Mouse (Mus musculus): ENCODE results near the gene Celf5. TPM values are rescaled to one million over a fixed set of nuclear protein-coding genes. Genes with fewer than 3 reads are reported as not detected.
"Not testable (repeated sequence)": the region's sequence is repeated elsewhere in the genome, so short reads cannot be mapped to it uniquely, and the experiment has no call there.

The Celf5 gene
- total RNA-seq, 2 experiments from 2014 or later = 0.38 to 0.99 TPM

DNA sequence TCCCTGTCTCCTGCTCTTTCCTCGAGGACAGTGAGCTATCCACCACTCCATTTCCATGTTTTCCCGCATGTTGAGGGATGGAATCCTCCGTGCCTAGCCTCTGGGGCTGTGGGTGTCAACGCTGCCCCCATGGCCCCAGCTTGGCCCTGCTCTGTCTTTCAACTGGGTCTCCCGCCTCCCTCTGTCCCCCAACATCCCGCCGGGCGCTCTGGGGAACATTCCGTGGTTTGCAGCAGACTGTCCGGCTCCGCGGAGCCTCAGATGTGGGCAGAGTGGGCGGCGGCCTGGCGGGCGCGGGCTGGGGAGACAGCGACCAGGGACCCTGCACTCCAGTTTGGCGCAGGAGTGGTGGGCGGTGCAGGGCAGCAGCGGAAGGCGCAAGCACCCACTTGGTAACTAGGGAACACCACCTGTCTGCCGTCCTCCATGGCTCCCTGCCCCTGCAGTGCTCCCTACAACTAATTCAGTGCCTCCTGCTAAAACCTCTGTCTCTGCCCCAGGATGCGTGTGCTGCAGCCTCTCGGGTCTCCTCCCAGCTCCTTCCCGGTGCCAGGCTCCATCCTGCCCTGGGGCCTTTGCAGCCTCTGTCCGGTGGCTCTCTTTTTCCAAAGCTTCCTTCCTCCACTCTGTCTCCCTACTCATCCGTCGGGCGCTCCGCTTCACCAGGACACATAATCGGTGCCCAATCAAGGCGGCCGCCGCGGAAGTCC is 30.1 kb downstream of the Celf5 start:
- peak; percentile 11 for DNase-seq

DNA sequence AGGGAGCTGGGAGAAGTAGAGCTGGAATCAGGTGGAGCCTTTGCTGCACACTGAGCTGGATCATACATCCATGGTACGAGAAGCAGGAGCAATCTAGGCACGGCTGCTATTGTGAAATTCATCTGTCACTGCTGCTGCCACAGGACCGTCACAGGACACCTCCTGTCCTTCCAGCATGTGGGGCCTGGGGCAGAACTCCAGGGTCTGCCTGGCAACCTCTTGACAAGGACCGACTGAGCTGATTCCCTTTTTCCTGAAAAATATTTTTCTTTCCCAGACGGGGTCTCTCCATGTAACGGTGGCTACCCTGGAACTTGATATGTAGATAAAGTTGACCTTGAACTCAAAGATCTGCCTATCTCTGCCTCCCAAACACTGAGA is 31.2 kb downstream of the Celf5 start:
- DNase-seq = no peak

DNA sequence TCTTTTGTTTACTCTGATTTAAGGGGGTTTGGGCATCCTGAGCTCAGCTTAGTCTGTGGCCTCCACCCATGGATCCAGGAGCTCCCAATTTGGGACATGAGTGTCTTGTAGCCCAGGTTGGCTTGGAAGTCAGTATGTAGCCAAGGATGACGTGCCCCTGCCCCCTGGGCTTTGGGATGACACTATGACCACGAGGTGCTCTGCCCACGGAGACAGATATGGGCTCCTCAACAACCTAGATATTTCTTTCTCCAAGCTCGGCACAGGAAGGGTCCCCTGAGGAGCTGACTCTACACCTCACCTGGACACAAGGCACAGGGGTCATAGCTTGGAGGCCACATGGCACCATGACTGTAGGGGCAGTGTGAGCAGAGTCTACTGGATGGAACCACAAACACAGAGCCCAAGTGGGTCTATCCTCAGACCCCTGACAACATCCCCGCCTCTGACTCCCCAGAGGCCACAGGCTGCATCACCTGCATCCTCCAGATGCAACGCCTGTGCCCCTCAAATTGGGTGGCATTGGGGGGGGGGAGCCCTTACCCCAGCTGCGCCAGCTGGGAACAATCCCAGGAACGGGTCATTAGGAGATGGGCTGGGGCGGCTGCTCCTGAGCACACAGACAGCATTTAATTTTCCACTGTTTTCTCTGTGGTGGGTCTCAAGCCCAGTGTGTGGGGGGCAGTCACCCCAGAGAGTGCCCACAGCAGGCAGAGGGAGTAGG is 31.7 kb downstream of the Celf5 start:
- peak; percentile 4 for DNase-seq

DNA sequence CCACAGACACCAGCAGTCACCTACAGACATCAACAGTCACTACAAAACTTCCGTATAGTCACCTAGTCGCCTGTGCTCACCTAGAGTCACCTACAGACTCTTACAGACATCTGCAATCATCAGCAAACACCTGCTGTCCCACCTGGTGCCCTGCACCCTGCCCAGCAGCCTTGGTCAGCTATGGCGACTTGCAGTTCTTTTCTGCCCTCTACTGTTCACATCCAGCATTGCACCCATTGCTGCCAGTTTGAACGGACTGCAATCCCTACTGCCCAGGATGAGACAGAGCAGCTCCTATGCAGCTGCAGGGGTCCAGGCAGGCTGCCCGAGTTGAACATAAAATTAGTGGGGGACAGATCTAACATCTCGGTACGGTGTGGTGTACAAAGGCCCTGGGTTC is 32.4 kb downstream of the Celf5 start:
- DNase-seq = peak; percentile 87

DNA sequence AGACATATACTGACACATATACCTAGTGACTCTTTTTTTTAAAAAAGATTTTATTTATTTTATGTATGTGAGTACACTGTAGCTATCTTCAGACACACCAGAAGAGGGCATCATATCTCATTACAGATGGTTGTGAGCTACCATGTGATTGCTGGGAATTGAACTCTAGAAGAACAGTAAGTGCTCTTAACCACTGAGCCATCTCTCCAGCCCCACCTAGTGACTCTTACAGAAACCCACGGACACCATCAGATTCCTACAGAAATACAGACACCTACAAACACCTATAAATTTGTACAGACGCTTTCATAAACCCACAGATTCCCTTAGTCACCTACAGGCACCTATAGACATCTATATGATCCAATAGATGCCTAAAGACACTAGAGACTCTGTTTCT is 37.0 kb downstream of the Celf5 start:
- not testable (repeated sequence) for DNase-seq

DNA sequence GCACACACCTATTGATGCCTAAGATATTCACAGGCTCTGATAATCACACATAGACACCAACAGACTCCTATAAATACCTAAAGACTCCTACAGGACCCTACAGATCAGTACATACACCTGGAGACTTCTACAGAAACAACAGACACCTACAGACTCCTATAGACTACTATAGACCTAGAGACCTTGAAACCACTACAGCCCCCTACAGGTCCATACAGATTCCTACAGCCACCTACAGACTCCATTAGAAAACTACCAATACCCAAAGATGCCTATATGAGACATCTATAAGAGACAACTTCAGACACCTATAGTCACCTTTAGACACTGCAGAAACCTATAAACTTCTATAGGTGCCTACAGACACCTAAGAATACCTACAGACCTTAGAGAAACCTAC is 41.5 kb downstream of the Celf5 start:
- no peak for DNase-seq

DNA sequence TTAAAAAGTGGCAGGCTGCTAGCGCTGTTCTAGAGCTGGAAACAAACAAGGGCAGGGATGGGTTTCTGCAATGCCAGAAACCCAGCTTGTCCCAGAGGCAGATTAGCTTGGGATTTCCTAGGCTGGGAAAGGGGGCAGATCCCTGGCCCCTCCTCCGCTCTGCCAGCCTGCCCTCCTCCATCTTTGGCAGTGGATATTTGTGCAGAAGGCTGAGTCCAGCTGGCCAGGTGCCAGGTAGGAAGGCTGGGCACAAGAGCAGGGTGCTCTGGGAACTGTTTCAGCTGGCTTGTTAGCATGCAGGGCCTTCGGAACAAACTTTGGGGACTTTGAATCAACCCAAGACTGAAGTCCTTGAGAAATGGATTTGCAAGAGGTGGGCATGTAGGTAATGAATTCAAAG is 47.1 kb downstream of the Celf5 start:
- DNase-seq = peak; percentile 85

DNA sequence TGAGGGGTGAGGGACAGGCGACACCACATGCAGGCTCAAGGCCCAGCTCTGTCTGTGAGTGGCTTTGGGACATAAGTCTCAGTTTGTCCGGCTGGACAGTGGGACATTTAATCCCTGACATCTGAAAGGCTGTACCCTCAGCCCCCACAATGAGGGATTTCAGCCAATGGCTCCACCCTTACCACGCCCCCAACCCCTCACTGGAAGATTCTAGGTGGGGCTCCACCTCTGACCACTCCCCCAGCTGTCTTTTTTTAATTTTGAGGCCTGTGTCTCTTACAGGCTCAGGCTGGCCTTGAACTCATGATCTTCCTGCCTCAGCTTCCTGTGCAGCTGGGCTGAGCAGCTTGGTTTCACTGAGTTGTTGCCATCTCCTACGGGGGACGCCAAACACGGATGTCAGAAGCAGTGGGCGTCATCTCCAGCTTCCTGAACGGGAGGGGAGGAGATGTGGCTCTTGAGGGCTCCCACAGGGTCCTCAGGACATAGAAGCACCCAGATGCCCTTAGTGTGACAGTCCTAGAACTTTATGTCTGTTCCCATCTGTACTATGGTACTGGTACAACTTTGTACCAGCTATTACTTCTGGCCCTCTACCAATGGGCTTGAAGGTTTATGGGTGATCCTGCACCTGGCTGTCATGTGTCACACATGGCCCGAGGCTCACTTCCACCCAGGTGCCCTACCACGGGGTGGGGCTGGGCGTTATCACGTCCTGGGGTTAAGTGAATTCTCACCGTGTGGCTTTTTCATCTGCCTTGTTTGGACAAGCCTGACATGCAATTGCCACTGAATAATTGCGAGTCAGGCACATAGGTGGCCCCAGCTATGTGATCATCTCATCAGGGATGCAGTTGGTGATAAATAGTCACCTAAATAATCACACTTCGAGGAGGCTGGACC is 47.9 kb downstream of the Celf5 start:
- DNase-seq = no peak

DNA sequence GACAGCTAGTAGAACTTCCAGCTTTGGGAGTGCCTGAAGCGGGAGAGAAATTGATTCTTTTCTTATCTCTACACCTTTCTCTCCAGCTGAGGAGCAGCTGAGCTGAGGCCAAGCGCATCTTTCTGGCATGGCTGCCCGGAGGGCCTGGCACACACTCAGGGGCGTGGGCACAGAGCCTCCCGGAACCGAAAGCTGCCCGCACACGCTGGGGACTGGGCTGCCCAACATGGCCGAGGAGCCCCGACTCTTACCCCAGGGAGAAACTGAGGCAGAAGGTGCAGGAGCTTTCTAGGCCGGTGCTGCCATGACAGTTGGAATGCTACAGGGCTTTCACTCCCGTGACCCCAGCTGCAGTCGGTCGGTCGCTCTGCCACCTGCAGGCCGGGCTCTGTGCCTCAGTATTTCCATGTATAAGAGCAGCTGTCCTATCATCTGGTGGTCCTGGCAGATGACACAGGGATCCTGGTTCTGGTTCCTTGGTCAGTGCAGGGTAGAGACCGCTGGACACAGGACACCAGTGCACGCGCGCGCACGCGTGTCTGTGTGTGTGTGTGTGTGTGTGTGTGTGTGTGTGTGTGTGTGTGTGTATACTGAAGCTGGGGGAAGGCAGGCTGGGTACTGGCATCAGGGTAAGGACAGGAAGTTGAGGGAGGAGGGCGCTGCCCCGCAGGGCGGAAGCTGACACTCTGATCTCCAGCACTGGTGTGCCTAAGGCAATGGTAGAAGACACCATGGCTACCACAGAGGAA is 48.8 kb downstream of the Celf5 start:
- peak; percentile 49 for DNase-seq

DNA sequence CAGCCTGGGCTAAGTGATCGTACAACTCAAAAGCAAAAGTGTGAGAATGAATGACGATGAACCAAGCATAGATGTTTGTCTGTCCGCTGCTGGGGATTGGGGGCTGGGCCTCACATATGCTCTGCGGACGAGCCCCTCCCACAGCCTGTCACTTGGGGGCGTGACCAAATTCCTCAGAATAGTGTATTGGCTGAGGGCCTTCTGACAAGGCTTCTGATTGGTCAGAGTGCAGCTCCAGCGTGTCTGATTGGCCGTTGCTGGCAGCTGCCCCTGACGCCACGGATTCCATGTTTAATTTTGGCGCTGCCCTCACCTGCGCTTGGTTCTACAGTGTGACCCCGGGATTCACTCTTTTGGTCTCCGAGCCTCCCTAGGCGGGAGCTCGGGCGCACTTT is 49.6 kb downstream of the Celf5 start:
- peak; percentile 88 for DNase-seq

DNA sequence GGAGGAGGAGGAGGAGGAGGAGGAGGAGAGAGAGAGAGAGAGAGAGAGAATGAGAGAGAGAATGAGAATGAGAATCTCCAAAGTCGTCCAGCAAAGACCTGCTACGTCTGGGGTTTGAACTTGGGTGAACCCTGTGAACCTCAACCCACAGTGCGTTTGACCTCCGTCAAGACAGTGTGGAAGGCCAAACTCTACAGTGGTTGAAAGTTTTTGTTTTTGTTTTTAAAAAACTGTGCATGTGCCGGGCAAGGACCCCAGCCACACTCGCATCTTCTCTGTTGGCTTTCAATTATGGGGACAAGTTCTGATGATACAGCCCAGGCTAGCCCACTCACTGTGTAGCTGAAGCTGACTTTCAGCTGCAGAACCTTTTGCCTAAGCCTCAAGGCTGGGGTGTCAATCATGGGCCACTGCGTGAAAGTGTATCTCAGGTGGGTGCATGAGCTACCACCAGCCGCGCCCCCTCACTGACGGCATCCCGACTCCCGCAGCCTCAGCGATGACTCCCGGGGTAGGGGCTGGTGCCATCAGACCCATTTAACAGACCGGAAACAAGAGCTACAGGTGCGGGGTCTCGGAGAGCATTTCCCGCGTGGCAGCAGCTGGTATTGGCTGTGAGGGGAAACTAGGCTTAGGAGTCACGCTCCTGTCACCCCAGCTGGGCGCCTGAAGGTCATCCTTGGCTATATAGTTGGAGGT is 50.2 kb downstream of the Celf5 start:
- DNase-seq = peak; percentile 28

DNA sequence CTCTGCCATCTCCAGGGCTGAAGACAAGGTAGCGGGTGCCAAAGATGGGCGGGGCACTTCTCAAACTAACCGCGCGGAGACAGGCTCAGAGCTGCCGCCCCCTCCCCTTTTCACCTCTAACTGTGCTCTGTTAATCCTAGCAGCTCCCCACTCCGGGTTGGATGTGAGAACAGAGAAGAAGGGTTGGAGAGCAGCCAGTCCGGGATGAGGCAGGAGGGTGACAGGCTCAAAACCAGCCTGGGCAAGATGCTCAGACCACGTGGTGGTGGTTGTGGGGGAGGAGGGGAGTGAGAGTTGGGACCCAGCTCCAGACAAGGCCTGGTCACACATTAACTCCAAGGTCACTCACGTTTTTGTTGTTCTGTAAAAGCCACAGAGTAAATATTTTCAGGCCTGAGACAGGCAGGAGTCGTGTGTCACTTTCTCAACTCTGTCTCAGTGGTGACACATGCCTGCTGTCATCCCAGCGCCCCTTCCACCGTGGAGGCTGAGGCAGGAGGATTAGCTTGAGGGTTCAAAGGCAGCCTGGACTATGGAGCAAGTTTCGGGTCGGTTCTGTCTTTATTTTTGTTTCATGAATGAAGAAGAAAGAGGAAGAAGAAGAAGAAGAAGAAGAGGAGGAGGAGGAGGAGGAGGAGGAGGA is 50.9 kb downstream of the Celf5 start:
- peak; percentile 36 for DNase-seq

DNA sequence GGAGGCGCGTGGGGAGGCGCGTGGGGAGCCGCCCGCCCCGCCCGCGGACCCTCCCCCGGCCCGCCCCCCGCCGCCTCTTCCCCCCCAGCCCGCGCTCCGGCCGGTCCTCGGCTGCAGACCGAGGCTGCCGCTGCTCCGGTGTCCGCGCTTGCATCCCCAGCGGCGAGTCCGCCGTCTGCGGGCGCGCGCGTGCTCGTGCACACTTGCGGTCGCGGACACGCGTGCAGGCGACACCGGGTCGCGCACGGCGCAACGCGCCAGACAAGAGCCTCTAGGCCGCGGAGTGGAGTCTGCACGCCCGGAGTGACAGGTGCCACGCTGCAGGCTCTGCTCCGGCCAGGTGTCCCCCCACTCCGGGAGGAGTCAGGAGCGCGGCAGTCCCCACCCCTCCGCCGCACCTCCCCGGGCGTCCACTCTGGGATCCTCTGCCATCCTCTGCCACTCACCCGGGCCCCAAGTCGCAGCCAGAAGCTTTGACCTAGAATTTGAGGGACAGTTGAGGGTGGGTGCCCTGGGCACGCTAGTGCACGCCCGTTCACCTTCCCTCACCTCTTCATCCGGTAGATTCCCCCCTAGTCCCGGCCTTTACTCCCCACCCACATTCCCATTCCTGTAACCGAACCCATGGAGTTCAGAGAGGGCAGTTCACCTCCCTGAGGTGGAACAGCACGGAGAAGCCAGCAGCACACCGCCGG is 51.5 kb downstream of the Celf5 start:
- DNase-seq = peak; percentile 69

DNA sequence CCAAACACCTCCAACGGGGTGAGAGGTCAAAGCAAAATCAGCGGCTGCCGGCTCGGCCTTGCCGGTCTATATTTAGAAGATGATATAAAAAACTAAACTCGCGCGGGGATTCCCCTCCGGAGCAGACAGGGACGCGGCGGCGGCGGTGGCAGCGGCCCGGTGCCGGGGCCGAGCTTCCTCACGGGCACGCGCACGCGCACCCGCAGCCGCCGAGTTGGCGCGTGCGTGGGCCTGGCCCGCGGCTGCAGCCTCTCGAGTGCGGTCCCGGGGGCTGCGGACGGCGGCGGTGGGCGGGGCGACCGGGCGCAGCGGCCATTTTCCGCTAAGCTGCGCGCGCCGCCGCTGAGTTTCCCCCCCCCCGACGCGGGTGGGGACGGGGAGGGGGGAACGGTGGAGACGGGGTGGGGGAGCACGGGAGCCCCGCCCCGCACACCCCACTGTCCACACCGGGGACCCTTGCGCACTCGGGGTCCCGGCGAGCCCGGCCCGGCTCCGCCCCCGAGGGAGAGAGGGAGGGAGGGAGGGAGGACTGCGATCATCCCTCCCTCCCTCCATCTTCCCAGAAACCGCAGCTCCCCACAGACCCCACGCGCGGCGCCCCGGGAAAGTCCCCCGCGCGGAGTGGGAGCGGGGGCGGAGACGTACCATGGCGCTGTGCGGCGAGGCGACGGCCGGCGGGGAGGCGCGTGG is 52.2 kb downstream of the Celf5 start:
- DNase-seq = peak; percentile 89

DNA sequence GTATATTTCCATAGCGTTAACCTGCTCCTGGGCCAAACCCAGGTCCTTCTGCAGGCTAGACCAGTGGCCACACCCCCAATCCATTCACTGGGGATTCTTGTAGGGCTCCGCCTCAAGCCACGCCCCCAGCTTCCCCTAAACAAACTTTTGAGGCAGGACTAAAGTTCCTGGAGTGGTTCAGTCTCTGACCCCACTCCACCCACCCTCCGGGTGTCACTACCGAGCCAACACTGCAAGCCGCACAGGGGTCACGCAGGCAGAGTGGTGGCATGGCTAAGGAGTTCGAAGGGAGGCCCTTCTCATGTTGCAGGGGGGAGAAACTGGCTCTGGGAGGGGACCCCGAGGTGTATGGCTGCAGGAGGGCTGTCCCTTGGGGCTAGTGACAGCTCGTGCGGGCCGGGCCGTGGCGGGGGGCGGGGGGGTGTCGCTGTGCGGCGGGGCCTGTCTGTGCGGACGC is 52.9 kb downstream of the Celf5 start:
- peak; percentile 79 for DNase-seq

DNA sequence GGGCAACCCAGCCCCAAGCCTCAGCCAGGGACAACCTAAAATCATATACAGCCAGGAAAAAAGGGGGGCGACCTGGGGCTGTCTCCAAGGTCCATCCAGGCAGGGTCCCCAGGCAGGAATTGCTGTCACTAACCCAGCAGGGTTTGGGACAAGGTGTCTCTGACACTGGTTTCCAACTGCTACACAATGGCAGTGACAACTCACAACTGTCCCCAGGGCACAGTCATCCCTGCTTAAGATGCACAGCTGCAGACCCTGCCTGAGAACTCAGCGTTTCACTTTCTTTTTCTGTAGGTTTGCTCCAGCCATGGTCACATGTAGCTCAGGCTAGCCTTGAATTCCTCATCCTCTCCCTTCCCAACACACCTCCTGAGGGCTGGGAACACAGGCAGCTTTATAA is 53.4 kb downstream of the Celf5 start:
- peak; percentile 8 for DNase-seq

DNA sequence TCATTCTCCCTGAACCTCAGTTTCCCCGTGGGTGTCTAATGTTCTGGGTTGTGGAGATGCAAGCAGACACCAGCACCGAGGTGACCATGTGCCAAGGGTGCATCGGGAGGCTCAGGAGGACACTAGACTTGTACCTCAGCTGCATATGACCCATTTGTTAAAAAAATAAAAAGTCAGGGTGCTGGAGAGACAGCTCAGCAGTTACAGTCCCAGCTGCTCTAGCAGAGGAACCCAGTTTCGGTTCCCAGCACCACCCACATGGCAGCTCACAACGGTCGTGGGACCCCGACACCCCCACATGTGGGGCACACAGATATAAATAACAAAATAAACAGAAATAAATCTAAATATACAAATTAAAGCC is 54.0 kb downstream of the Celf5 start:
- DNase-seq = no peak

DNA sequence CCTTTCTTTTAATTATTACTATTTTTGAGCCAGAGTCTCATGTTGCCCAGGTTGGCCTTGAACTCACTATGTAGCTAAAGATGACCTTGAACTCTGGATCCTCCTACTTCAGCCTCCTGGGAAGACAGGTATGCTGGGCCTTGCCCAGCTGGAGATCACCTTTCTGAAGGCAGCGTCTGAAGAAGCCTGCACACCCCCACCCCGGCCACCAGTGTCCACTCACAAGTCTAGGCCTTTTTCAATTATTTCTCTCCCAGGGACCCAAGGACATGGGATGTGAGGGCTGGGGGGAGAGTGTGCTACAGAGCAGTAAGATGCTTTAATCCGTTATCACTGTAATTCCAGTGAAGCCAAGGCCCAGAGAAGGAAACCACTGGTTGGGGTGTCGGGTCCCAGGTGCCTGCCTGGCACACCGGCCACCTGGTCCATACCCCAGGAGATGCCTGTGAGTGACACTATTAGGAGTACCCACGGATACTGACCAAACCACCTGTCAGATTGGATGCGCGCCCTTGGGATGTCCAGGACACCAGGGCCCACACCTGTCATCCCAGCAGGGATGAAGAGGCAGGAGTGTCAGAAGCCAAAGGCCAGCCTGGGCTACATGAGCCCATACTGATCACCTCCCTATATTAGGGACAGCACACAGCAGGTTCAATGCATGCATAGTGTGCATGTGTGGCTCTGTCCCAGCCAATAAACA is 54.6 kb downstream of the Celf5 start:
- peak; percentile 14 for DNase-seq

DNA sequence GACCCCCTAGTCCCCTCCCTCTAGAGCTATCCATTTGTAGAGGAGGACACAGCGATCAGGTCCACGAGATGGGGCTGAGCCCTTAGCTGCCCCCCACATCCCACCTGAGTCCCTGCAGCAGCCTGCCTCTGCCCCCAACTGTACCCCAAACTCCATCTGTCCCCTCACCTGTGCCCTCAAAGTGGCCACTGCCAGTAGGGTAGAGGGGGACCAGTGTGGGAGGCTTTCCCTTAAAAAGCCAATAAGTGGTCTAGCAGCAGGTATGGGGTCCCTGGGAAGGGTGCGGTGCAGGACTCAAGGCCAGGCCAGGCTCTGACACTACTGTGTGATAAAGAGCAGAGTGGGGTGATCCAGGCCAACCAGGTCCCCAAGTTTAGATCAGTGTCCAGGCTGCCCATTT is 55.2 kb downstream of the Celf5 start:
- DNase-seq = no peak

Measured in gastrocnemius, postnatal 10 days (tissue).